Mouse (Mus musculus) lung, embryonic 14.5 days (tissue): ENCODE data around the gene Whamm. TPM values are rescaled to one million over a fixed set of nuclear protein-coding genes. Genes with fewer than 3 reads are reported as not detected.
A peak's percentile ranks its signal among the peaks of the same experiment; 100 is the strongest.

Source experiments
- ATAC-seq: fragments of 200-750 bp; cut with Nextera tagmentation; 2 replicates; pipeline ENCODE4 v1.8.0; 2017; ENCODE audit warnings: mild to moderate bottlenecking, moderate TSS enrichment, moderate library complexity; ENCODE audit not compliant: insufficient read depth
- DNase-seq: peaks from one replicate; pipeline ENCODE4 v3.0.0-alpha.2; 2015
- H3K27ac ChIP-seq: fragments of 300-500 bp; sonication (generic); 2 replicates; pipeline ENCODE4 v1.5.1; 2014; ENCODE audit warnings: low read depth, mild to moderate bottlenecking, moderate library complexity
- H3K27me3 ChIP-seq: fragments of 300-500 bp; sonication (generic); 2 replicates; pipeline ENCODE4 v1.6.1; 2014; ENCODE audit warnings: low read length, control low read depth; ENCODE audit not compliant: insufficient read depth
- H3K36me3 ChIP-seq: fragments of 300-500 bp; sonication (generic); 2 replicates; pipeline ENCODE4 v1.6.1; 2014; ENCODE audit warnings: control low read depth; ENCODE audit not compliant: insufficient read depth
- H3K4me1 ChIP-seq: fragments of 300-500 bp; sonication (generic); 2 replicates; pipeline ENCODE4 v1.6.1; 2014; ENCODE audit warnings: antibody characterized with exemption, control low read depth; ENCODE audit not compliant: insufficient read depth
- H3K4me2 ChIP-seq: fragments of 300-500 bp; sonication (generic); 2 replicates; pipeline ENCODE4 v1.6.1; 2014; ENCODE audit warnings: mild to moderate bottlenecking
- H3K4me3 ChIP-seq: fragments of 300-500 bp; sonication (generic); 2 replicates; pipeline ENCODE4 v1.5.1; 2014; ENCODE audit warnings: low read depth, low read length
- H3K9ac ChIP-seq: fragments of 300-500 bp; sonication (generic); 2 replicates; pipeline ENCODE4 v1.6.1; 2014
- H3K9me3 ChIP-seq: fragments of 300-500 bp; sonication (generic); 2 replicates; pipeline ENCODE4 v1.6.1; 2016; ENCODE audit warnings: low read depth, low read length, control low read depth
- CTCF ChIP-seq: IDR thresholded peaks from 2 replicates; pipeline ENCODE4 v1.5.1; 2016; ENCODE audit warnings: antibody characterized with exemption, low read depth
- WGBS: fragments of 180-500 bp; shearing (Covaris S2); extraction: QIAGEN DNeasy Blood & Tissue Kit; methylation state at CpG from one replicate; pipeline ENCODE4 v1.1.7; 2014; 5-methylcytosine and 5-hydroxymethylcytosine counted together
- polyA plus RNA-seq: library from polyadenylated mRNA; unstranded; fragments of >200 nt; fragmentation: Nextera tagmentation; extraction: Ambion mirVana; gene quantifications from 2 replicates; pipeline ENCODE4 v1.2.1, GENCODE M21; 2014

Gene Whamm
- polyA plus RNA-seq = 8.0 and 9.3 TPM in 2 replicates

DNA sequence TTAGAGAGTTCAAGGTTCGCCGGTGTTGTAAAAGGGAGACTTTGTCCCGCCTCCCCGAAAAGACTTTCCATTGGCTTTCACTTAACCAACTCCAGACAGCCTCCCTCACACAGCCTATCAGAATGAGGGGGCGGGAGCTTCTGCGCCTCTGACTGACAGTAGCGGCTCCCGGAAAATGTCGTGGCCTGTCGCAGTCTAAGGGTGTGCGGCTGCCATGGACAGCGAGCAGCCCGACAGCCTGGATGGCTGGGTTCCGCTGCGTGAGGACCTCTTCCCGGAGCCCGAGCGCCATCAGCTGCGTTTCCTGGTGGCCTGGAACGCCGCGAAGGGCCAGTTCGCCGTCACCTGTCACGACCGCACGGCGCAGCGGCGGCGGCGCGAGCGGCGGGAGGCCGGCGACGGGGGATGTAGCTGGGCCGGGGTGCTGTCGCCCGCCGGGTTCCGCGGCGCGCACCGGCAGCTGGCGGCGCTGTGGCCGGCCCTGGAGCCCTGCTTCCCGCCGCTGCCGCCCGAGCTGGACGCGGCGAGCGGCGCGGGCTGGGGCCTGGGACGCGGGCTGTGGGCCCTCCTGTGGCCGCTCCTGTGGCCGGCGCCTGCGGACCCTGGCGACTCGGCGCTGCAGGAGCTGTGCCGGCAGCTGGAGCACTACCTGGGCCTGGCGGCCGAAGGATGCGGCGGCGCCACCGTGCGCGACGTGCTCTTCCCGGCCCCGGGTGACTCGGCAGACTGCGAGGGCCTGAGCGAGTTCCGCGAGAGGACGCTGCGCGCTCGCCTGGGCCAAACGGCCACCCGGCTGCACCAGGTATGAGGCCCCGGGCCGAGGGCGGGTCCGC lies at the start of gene Whamm:
Gene Whamm (plus strand): TSS at position 159 of the 833 bp plus-strand sequence.
- H3K4me1 ChIP-seq = 0 out of 2 replicates have a peak, but pooled peaks cover 5% of the 10 kb centered on the region
- H3K36me3 ChIP-seq = peaks cover 14% of the 10 kb centered on the region
- no peaks in the 10 kb centered on the region for H3K27me3 ChIP-seq
- H3K27ac ChIP-seq = peak within 1 kb of the TSS; percentile 92
- DNase-seq = peak; percentile 96
- no peak for TF ChIP-seq CTCF
- peak within 1 kb of the TSS; percentile 77 for H3K9ac ChIP-seq
- no peaks in the 10 kb centered on the region for H3K9me3 ChIP-seq
- peak; percentile 100 for ATAC-seq
- H3K4me2 ChIP-seq = peak within 1 kb of the TSS; percentile 80
- under 1% methylated on average over 86 of the region's 96 CpGs for WGBS
- peak within 1 kb of the TSS; percentile 85 for H3K4me3 ChIP-seq

DNA sequence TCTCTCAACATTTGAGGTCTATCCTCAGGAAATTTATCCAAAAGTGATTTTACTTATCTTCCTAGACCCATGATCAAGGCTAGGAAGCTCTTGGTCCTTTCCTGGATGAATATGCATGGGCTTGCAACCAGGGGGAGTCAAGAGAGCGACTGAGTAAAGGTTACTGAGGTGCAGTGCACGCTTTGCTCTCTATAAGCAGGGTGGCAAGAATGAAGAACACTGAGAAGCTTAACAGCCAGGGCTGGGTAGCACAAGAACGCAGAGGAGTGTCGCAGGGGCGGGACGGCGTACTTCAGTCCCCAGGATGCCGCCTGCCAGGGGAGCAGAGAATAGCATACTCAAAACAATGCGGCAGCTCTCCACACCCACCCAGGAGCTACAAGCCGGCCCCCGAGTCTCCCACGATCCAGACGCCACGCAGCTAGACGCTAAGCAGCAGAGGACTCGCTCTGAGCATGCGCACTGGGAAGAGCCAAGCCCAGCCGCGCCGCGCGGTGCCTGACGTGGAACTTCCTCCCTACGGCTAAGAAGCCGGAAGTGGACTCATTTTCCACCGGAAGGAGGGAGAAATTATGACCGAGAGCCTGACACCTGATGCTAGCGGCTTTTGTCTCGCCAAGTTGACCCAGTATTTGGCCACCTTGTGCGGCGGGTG lies 47.9 kb upstream of the Whamm start:
- Histone ChIP-seq H3K4me3 (peak overlapping the region; percentile 58), H3K4me2 (peak overlapping the region; percentile 75), H3K4me1 (peaks cover 8% of the 10 kb centered on the region), H3K9ac (peak overlapping the region; percentile 75), H3K9me3 (no peaks in the 10 kb centered on the region), H3K36me3 (peaks cover 14% of the 10 kb centered on the region; the same call in 1 of the 2 replicates), H3K27ac (peak overlapping the region; percentile 95), H3K27me3 (no peaks in the 10 kb centered on the region)
- ATAC-seq = peak; percentile 97
- peak; percentile 98 for DNase-seq
- whole genome bisulfite sequencing = under 1% methylated on average over 31 of the region's 31 CpGs
- peak; percentile 53 for TF ChIP-seq CTCF

GRCm38 (mm10) chr7:81523663-81524017 lies 47.4 kb upstream of the Whamm start:
- H3K27me3 ChIP-seq = no peaks in the 10 kb centered on the region
- ATAC-seq (no peak; the same call in 1 of the 2 replicates), DNase-seq (no peak)
- no peak for TF ChIP-seq CTCF
- H3K4me1 ChIP-seq = peaks cover 8% of the 10 kb centered on the region
- WGBS = 8% methylated on average over 13 of the region's 13 CpGs
- H3K27ac ChIP-seq = peak overlapping the region; percentile 95
- peak overlapping the region; percentile 75 for H3K9ac ChIP-seq
- H3K4me2 ChIP-seq = peak overlapping the region; percentile 75
- no peaks in the 10 kb centered on the region for H3K9me3 ChIP-seq
- peaks cover 18% of the 10 kb centered on the region for H3K36me3 ChIP-seq
- H3K4me3 ChIP-seq = peak overlapping the region; percentile 58

DNA sequence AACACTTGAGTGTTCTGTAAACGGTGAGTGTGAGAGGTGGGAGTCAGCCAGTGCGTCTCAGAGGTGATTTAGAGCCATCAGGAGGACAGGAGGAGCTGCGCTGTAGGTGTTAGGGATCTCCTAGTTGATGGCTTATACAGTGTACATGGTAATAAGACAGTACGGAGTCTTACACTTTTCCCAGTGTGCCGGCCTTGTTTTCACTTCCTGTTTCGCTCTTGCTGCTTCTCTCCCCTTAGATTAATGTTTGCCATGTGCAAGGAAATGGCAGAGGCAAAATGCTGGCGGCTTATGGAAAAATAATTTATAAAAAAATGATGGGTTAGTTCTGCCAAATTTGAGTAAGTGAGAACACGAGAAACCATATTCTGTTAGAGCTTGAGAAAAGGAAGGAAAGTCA lies 42.1 kb upstream of the Whamm start:
- Histone ChIP-seq H3K36me3 (peaks cover 55% of the 10 kb centered on the region), H3K4me1 (peaks cover 5% of the 10 kb centered on the region; the same call in 1 of the 2 replicates), H3K27me3 (no peaks in the 10 kb centered on the region), H3K9ac (no peak overlapping the region), H3K4me2 (no peak overlapping the region), H3K9me3 (no peaks in the 10 kb centered on the region), H3K27ac (no peak overlapping the region), H3K4me3 (no peak overlapping the region)
- no peak for TF ChIP-seq CTCF
- DNase-seq (no peak), ATAC-seq (no peak)
- WGBS = 73% methylated on average over 8 of the region's 8 CpGs

DNA sequence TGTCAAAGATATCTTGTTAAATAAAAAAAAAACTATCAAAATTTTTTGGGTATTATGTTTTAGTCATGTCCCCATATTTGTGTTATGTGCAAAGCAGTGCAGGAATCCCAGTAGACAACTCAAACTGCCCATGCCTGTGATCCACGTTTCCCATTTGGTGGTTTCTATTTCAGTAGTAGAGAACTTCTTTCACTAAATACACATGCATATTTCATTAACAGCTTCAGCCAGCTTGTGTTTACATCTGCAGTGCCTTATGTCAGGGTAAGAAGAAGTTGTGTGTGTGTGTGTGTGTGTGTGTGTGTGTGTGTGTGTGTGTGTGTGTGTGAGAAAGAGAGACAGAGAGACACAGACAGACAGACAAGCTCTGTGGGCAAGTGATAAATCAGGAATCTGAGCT lies 39.6 kb upstream of the Whamm start:
- no peak for TF ChIP-seq CTCF
- H3K9ac ChIP-seq = no peak overlapping the region

GRCm38 (mm10) chr7:81536478-81536877 lies 34.6 kb upstream of the Whamm start:
- DNase-seq (no peak), ATAC-seq (no peak)
- H3K27ac ChIP-seq = no peak overlapping the region
- no peak overlapping the region for H3K4me2 ChIP-seq
- no peak overlapping the region for H3K9ac ChIP-seq
- WGBS = 78% methylated on average over 4 of the region's 4 CpGs
- no peaks in the 10 kb centered on the region for H3K9me3 ChIP-seq
- no peaks in the 10 kb centered on the region for H3K4me1 ChIP-seq
- TF ChIP-seq CTCF = no peak
- H3K4me3 ChIP-seq = no peak overlapping the region
- H3K36me3 ChIP-seq = peaks cover 32% of the 10 kb centered on the region
- H3K27me3 ChIP-seq = no peaks in the 10 kb centered on the region

More for the DNA sequence above, 39.6 kb upstream of the Whamm start:
- no peaks in the 10 kb centered on the region for H3K4me1 ChIP-seq
- H3K4me2 ChIP-seq = no peak overlapping the region
- H3K9me3 ChIP-seq = no peaks in the 10 kb centered on the region
- H3K27ac ChIP-seq = no peak overlapping the region
- DNase-seq = no peak
- no peaks in the 10 kb centered on the region for H3K27me3 ChIP-seq
- WGBS = 94% methylated on average over 1 of the region's 1 CpGs
- H3K4me3 ChIP-seq = no peak overlapping the region
- no peak for ATAC-seq
- peaks cover 58% of the 10 kb centered on the region for H3K36me3 ChIP-seq

DNA sequence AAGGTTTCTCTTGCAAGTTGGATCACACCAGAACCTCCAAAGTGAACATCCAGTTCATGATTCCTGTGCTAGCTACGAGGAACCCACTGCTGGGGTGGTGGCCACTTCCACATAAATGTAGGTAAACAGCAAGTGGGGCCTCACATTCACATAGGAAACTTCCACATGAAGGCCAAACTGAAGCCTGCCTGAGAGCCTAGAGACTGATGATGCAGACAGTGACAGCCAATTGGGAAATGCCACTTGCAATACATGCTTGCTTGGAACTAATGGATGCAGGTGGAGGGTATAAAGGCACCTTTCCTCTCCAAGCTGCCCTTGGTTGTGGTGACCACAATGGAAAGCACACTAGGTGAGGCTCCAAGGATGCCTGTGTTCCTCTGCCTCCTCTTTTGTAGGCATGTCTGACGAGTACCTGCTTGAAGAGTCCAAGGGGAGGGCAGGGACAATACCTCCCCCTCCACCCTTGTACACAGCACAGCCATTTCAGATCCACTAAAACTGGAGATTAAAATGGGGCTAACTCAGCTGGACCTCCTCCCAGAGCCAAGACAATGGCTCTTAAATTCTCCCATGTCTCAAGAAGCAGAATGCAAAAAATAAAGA lies 32.9 kb upstream of the Whamm start:
- no peak overlapping the region for H3K27ac ChIP-seq
- peaks cover 22% of the 10 kb centered on the region for H3K36me3 ChIP-seq
- 68% methylated on average over 2 of the region's 2 CpGs for WGBS
- H3K4me1 ChIP-seq = no peaks in the 10 kb centered on the region
- no peak overlapping the region for H3K9ac ChIP-seq
- peak; percentile 50 for DNase-seq
- no peak overlapping the region for H3K4me3 ChIP-seq
- no peak for ATAC-seq
- TF ChIP-seq CTCF = no peak
- no peaks in the 10 kb centered on the region for H3K9me3 ChIP-seq
- H3K27me3 ChIP-seq = no peaks in the 10 kb centered on the region
- H3K4me2 ChIP-seq = no peak overlapping the region
